Mouse (Mus musculus) intestine, embryonic 15.5 days (tissue): ENCODE data around the gene Vegfa. TPM values are rescaled to one million over a fixed set of nuclear protein-coding genes. Genes with fewer than 3 reads are reported as not detected.

Source experiments
- ATAC-seq: fragments of 200-750 bp; cut with Nextera tagmentation; 2 replicates; pipeline ENCODE4 v1.8.0; 2017; ENCODE audit warnings: moderate TSS enrichment, moderate library complexity
- H3K27ac ChIP-seq: fragments of 300-500 bp; sonication (generic); 2 replicates; pipeline ENCODE4 v1.5.1; 2015; ENCODE audit warnings: mild to moderate bottlenecking, inconsistent platforms
- H3K27me3 ChIP-seq: fragments of 300-500 bp; sonication (generic); replicated peaks from 2 replicates; pipeline ENCODE4 v1.6.1; 2015; ENCODE audit warnings: inconsistent platforms
- H3K36me3 ChIP-seq: fragments of 300-500 bp; sonication (generic); 2 replicates; pipeline ENCODE4 v1.6.1; 2015; ENCODE audit warnings: inconsistent platforms
- H3K4me1 ChIP-seq: fragments of 300-500 bp; sonication (generic); replicated peaks from 2 replicates; pipeline ENCODE4 v1.6.1; 2015; ENCODE audit warnings: inconsistent platforms
- H3K4me2 ChIP-seq: fragments of 300-500 bp; sonication (generic); replicated peaks from 2 replicates; pipeline ENCODE4 v1.6.1; 2015; ENCODE audit warnings: mild to moderate bottlenecking, inconsistent platforms
- H3K4me3 ChIP-seq: fragments of 300-500 bp; sonication (generic); replicated peaks from 2 replicates; pipeline ENCODE4 v1.5.1; 2015; ENCODE audit warnings: inconsistent platforms
- H3K9ac ChIP-seq: fragments of 300-500 bp; sonication (generic); 2 replicates; pipeline ENCODE4 v1.6.1; 2015; ENCODE audit warnings: inconsistent platforms
- H3K9me3 ChIP-seq: fragments of 300-500 bp; sonication (generic); 2 replicates; pipeline ENCODE4 v1.6.1; 2016; ENCODE audit warnings: inconsistent platforms
- WGBS: fragments of 180-500 bp; shearing (Covaris S2); methylation state at CpG from one replicate; pipeline ENCODE4 v1.1.7; 2015; 5-methylcytosine and 5-hydroxymethylcytosine counted together
- polyA plus RNA-seq: library from polyadenylated mRNA; unstranded; fragments of >200 nt; fragmentation: Nextera tagmentation; extraction: Ambion mirVana; gene quantifications from 2 replicates; pipeline ENCODE4 v1.2.1, GENCODE M21; 2015

The Vegfa gene
- polyA plus RNA-seq = 3.6 and 4.7 TPM in 2 replicates

DNA sequence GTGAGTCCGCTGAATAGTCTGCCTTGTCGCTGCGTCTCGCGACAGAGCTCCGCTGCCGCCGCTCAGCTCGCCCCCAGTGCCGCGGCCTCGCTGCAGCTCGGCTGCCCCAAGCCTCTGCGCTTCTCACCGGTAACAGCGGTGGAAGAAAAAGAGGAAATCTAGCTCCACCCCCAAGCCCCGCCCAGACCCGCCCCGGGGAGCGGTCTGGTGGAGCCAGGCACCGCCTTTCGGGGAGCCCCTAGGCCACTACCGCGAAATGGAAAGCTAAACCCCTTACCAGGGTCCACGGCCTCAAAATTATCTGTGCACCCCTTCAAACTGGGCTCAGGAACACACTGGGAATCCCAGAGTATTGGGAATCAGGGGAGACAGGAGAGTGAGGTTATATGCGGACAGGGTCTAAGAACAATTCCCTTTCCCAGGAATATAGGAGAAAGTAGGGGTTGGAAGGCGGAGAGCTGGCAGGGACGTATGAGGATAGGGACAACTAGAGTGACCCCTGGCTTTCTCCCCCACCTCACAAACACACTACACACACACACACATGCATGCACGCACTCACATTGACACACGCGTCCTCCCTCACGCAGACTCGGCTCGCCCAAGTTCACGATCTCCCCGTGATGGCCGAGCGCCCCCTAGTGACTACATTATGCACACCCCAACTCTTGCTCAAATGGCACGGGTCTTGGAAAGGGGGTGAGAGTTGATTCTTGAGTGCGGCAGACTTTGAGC is at the start of gene Vegfa:
Vegfa (minus strand) TSS at position 113 of the 735 bp plus-strand sequence.
- ATAC-seq = peak; percentile 88
- WGBS = under 1% methylated on average over 40 of the region's 40 CpGs

DNA sequence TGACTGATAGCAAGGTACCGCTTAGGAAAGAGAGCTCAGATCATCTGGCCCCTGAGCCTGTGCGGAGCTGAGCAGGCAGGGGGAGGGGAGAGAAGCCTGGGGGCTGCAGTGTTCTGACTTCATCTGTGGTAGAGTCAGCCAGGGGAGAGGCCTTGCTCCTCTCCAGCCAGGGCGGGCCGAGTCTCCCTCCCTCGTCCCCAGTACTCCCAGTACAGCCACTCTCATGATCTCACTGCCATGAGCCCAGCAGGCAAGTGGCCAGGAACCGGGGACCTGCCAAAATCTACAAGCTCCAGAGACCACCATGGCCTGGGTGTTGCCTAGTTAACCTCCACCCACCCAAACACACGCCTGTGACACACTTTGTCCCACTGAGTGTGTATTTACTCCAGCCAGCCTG is 49.5 kb upstream of the Vegfa start:
- Histone ChIP-seq H3K27ac (no peak overlapping the region; the same call in 1 of the 2 replicates), H3K4me1 (peaks cover 23% of the 10 kb centered on the region), H3K4me3 (no peak overlapping the region), H3K4me2 (no peak overlapping the region), H3K36me3 (no peaks in the 10 kb centered on the region), H3K9me3 (no peaks in the 10 kb centered on the region), H3K27me3 (no peaks in the 10 kb centered on the region), H3K9ac (no peak overlapping the region)
- 60% methylated on average over 7 of the region's 7 CpGs for WGBS
- no peak for ATAC-seq

More for the DNA sequence above, at the start of gene Vegfa:
- Histone ChIP-seq H3K27ac (peak within 1 kb of the TSS; percentile 98), H3K4me1 (peaks cover 37% of the 10 kb centered on the region), H3K9me3 (no peaks in the 10 kb centered on the region), H3K4me3 (peak within 1 kb of the TSS; percentile 93), H3K9ac (peak within 1 kb of the TSS; percentile 98), H3K27me3 (no peaks in the 10 kb centered on the region), H3K4me2 (peak within 1 kb of the TSS; percentile 83), H3K36me3 (no peaks in the 10 kb centered on the region)

DNA sequence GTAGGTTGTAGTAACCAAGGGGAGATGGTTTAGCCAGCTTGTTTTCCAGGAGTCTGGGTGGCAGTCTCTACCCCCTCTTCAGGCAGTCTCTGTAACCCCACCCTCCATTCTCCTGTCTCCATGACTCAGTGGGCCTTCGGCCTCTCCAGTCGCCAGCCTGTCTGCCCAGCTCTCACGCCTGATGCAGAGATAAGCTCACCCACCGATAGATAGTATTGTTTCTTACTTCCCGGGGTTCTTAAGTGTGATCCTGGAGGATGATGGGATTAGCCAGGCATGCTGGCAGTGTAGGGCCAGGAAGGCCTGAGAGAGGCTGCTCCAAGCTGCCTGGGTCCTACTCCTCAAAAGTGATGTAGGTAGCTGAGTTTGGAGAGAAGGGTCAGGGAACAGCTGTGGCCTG is 48.9 kb upstream of the Vegfa start:
- Histone ChIP-seq H3K27me3 (no peaks in the 10 kb centered on the region), H3K4me2 (no peak overlapping the region), H3K9ac (no peak overlapping the region), H3K27ac (no peak overlapping the region), H3K4me1 (peaks cover 18% of the 10 kb centered on the region), H3K9me3 (no peaks in the 10 kb centered on the region), H3K4me3 (no peak overlapping the region), H3K36me3 (no peaks in the 10 kb centered on the region)
- WGBS = 60% methylated on average over 5 of the region's 5 CpGs
- ATAC-seq = no peak

DNA sequence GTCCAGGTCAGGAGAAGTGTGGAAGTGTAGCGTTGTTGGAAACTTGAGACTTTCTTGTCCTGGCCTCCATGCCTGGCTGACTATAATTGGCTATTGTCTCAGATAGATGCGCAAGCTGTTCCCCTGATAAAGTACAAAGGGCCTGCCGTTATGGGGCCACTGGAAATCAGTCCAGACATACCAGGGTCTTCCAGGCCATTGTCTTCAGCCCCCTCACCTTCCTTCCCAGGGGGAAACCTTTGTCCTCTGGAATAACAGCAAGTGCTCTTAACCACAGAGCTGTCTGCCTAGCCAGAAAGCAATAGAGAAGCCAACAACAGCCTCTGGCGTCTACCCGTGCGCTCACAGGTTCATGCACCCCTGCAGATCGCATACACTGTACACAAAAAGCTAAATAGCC is 48.2 kb upstream of the Vegfa start:
- no peak overlapping the region for H3K4me2 ChIP-seq
- peaks cover 24% of the 10 kb centered on the region for H3K4me1 ChIP-seq

DNA sequence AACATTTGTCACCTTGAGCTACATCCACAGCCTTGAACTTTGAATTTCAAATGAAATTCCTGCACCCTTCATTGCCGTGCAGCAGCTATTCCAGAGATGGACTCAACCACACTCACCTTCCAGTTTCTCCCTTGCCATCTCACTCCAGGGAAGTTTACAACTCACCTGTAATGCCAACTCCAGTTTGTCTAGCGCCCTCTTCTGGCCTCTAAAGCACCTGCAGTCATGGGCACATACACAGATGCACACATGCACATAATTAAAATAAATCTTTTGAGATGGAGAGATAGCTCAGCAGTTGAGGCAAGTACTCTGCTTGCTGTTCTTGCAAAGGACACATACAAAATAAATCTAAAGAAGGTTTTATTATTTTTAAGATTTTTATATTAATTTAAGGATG is 46.9 kb upstream of the Vegfa start:
- H3K4me1 ChIP-seq = peaks cover 32% of the 10 kb centered on the region
- no peak overlapping the region for H3K4me2 ChIP-seq
- no peak overlapping the region for H3K4me3 ChIP-seq
- no peaks in the 10 kb centered on the region for H3K36me3 ChIP-seq
- H3K27me3 ChIP-seq = no peaks in the 10 kb centered on the region
- H3K27ac ChIP-seq = no peak overlapping the region
- no peak for ATAC-seq
- H3K9ac ChIP-seq = no peak overlapping the region
- no peaks in the 10 kb centered on the region for H3K9me3 ChIP-seq
- 78% methylated on average over 2 of the region's 2 CpGs for WGBS

More for the DNA sequence above, 48.2 kb upstream of the Vegfa start:
- ATAC-seq = no peak
- Histone ChIP-seq H3K36me3 (no peaks in the 10 kb centered on the region), H3K9me3 (no peaks in the 10 kb centered on the region), H3K9ac (no peak overlapping the region), H3K27me3 (no peaks in the 10 kb centered on the region), H3K27ac (no peak overlapping the region), H3K4me3 (no peak overlapping the region)
- WGBS = 71% methylated on average over 7 of the region's 7 CpGs

DNA sequence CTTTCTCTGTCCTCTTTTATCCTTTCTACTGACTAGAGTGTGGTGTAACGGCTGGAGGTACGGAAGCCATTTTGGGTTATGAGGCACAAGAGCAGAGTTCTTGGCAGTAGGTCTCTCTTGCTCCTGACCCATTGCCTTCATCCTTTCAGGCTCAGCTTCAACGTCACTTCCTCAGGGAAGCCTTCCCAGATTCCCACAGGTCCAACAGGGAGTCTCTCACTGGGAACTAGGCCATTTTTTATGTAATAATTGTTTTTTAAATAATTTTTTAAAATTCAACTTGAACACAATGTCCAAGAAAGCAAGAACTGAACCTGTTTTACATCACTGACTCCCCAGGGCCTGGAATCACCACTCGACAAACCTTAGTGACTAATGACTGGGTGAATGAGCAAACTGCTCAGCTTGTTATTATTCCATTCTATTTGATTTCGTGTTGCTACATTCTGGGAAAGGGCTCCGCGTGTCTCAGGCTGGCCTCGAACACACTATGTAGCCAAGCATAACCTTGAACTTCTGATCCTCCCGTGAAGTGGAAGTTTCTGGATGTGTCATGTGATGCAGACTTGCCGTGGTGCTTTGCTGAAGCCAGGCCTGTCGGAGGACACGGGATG is 45.9 kb upstream of the Vegfa start:
- H3K27me3 ChIP-seq = no peaks in the 10 kb centered on the region
- no peak overlapping the region for H3K4me2 ChIP-seq
- H3K9ac ChIP-seq = no peak overlapping the region
- H3K4me1 ChIP-seq = peaks cover 32% of the 10 kb centered on the region
- ATAC-seq = no peak
- H3K27ac ChIP-seq = no peak overlapping the region
- H3K4me3 ChIP-seq = no peak overlapping the region
- 86% methylated on average over 12 of the region's 12 CpGs for WGBS
- H3K36me3 ChIP-seq = no peaks in the 10 kb centered on the region
- H3K9me3 ChIP-seq = no peaks in the 10 kb centered on the region

DNA sequence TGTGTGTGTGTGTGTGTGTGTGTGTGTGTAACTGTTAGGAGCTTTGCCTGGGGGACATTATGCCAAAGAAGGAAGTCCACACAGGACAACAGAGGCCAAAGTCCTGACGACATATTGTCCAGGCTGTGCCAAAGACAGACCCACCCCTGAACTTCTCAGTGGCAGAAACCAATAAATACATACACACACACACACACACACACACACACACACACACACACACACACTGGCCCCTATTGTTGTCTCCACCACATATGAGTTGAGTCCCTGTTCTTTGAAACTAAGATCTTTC is 44.0 kb upstream of the Vegfa start:
- H3K4me1 ChIP-seq = peaks cover 27% of the 10 kb centered on the region
- no peak overlapping the region for H3K4me2 ChIP-seq
- H3K27me3 ChIP-seq = no peaks in the 10 kb centered on the region
- no peaks in the 10 kb centered on the region for H3K9me3 ChIP-seq
- H3K9ac ChIP-seq = no peak overlapping the region
- no peak overlapping the region for H3K27ac ChIP-seq
- peak; percentile 43; the same call in 1 of the 2 replicates for ATAC-seq
- no peaks in the 10 kb centered on the region for H3K36me3 ChIP-seq
- H3K4me3 ChIP-seq = no peak overlapping the region
- WGBS = 67% methylated on average over 1 of the region's 1 CpGs

DNA sequence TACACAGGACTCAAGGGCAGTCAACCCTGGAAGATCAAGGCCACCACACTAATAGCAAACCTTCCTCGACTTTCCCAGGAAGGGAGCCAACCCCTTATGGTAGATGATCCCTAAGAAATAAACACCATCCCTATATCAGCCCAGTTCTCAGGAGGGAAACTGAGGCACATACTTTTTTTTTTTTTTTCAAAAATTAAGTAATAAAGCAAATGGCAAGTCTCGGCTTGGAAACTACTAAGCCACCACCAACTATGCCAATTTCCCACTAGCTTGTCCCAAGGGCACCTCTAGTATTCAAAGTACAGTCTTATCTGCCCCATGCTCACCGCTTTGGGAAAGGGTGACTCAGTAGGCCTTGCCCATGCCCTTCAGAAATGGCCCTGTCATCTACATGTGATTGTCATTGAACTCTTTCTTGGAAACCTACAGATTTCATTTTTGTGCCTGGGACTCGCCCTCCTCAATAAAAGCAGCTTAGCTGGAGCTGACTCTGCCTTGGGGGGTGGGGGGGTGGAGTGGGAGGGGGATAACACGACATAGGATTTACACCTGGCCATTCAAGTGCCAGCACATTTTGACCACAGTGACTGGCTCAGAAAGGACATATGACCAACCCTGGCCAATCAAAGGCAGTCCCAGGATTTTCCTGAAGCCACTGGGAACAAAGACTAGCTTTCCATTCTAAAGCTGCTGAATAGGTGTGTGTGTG is 43.5 kb upstream of the Vegfa start:
- Histone ChIP-seq H3K27me3 (no peaks in the 10 kb centered on the region), H3K4me3 (no peak overlapping the region), H3K36me3 (no peaks in the 10 kb centered on the region), H3K27ac (no peak overlapping the region), H3K9me3 (no peaks in the 10 kb centered on the region), H3K4me2 (no peak overlapping the region), H3K4me1 (peaks cover 27% of the 10 kb centered on the region), H3K9ac (no peak overlapping the region)
- WGBS = 67% methylated on average over 5 of the region's 5 CpGs
- peak; percentile 39 for ATAC-seq

DNA sequence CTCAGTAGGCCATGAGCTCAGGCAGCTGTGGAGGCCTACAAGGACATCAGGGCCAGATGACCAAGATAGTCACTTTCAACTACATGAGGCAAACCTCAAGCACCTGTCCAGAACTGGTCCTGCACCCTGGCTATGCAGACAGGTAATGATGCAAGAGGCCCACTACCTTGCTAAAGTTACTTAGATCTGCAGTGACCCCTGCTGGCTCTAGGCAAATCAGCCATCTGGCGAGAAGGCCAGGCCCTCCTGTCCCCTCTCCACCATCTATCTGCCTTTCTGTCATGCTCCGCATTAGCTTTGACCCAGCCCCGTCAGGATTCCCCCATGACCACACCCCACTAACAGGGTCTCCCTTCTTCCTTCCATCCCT is 42.9 kb upstream of the Vegfa start:
- 61% methylated on average over 3 of the region's 3 CpGs for WGBS
- Histone ChIP-seq H3K4me2 (no peak overlapping the region), H3K4me3 (no peak overlapping the region), H3K27me3 (no peaks in the 10 kb centered on the region), H3K36me3 (no peaks in the 10 kb centered on the region), H3K4me1 (peaks cover 27% of the 10 kb centered on the region), H3K9me3 (no peaks in the 10 kb centered on the region), H3K9ac (no peak overlapping the region), H3K27ac (no peak overlapping the region)
- peak; percentile 32; the same call in 1 of the 2 replicates for ATAC-seq

DNA sequence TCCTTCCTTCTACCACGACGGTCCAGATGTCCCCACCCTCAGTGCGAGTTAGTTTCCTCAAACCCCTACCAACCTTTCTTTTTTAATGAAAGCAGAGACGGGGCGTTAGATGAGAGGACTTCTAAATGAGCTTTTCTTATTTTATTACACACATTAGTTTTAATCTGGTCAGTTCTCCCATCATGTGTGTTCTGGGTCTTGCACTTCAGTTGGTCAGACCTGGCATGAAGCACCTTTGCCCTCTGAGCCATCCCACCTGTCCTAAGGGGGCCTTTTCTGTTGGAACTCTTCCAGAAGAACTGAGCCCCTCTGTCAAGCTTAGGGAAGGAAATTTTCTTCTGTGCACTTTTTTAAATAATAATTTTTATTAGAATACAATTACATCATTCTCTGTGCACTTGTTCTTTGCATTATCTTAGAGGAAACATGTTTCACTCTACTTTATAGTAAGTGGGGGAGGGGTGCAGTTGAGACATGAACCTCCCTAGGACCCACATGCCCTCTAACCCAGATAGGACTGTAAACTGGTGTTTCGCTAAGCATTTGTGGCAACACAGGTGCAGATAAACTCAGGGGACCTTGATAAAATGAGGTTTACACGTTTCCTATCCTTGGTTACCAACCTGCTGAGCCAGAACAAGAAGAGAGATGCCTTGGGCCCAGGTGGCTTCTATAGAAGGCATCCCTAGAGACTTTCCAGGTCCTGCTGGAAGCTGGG is 42.4 kb upstream of the Vegfa start:
- Histone ChIP-seq H3K9me3 (no peaks in the 10 kb centered on the region), H3K4me3 (peak overlapping the region; percentile 25; the same call in 1 of the 2 replicates), H3K36me3 (no peaks in the 10 kb centered on the region), H3K27me3 (no peaks in the 10 kb centered on the region), H3K4me2 (peak overlapping the region; percentile 59), H3K4me1 (peaks cover 27% of the 10 kb centered on the region), H3K9ac (no peak overlapping the region), H3K27ac (no peak overlapping the region)
- no peak for ATAC-seq
- WGBS = 40% methylated on average over 7 of the region's 7 CpGs

DNA sequence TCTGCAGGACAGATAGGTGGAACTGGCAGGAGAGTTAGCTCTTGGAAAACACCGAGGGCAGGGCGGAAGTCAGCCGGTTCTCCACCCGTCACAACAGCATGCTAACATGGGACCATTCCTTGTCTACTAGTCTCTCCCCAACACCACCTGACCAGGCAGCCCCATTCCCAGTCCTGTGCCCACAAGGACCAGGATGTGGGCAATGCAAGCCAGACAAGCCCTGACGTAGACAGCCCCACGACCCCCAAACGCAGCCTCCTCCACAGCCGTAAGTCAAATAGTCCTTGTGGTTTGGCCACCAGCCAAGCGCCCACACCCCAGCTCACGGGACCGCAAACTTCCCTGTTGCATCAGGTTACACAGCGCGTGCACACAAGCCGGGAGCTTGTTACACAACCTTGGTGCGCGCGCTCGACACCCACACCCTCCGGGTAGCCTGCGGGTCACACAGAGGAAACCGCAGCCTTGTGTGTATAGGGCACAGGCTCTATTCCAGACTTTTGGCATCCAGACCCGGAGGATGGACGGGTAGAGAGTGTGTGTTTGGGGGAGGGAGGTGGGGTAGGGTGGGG is 41.6 kb upstream of the Vegfa start:
- H3K36me3 ChIP-seq = no peaks in the 10 kb centered on the region
- WGBS = 12% methylated on average over 23 of the region's 23 CpGs
- H3K27ac ChIP-seq = 0 out of 2 replicates have a peak overlapping the region, but pooled peaks have one; percentile 28
- peak overlapping the region; percentile 59 for H3K4me2 ChIP-seq
- no peaks in the 10 kb centered on the region for H3K27me3 ChIP-seq
- H3K9me3 ChIP-seq = no peaks in the 10 kb centered on the region
- peak overlapping the region; percentile 25 for H3K4me3 ChIP-seq
- peak; percentile 85 for ATAC-seq
- H3K4me1 ChIP-seq = peaks cover 27% of the 10 kb centered on the region
- H3K9ac ChIP-seq = 0 out of 2 replicates have a peak overlapping the region, but pooled peaks have one; percentile 12

DNA sequence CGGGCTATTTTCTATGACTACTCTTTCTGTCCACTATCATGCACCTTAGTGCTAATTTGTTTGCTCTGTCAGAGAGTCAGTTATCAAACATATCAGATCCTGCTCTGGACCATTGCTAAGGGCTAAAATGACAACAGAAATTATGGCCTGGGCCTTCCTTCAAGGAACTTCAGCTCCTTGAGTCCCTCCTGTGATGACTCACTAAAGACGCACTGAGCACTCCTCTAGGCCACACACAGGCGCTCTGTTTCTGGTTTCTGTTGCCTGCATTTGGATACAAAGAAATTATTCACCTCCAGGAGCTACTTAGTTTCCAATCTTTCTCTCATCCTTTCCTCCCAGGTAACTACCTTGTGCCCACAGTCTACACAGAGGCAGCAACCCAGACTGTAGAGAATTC is 39.4 kb upstream of the Vegfa start:
- Histone ChIP-seq H3K27ac (no peak overlapping the region), H3K4me2 (no peak overlapping the region), H3K9ac (no peak overlapping the region), H3K9me3 (no peaks in the 10 kb centered on the region), H3K36me3 (no peaks in the 10 kb centered on the region), H3K4me1 (peaks cover 27% of the 10 kb centered on the region), H3K4me3 (no peak overlapping the region), H3K27me3 (no peaks in the 10 kb centered on the region)
- WGBS = 75% methylated on average over 3 of the region's 3 CpGs
- ATAC-seq = no peak
